Mouse (Mus musculus): Measurements from ENCODE around the gene C5ar2.

The C5ar2 gene

DNA sequence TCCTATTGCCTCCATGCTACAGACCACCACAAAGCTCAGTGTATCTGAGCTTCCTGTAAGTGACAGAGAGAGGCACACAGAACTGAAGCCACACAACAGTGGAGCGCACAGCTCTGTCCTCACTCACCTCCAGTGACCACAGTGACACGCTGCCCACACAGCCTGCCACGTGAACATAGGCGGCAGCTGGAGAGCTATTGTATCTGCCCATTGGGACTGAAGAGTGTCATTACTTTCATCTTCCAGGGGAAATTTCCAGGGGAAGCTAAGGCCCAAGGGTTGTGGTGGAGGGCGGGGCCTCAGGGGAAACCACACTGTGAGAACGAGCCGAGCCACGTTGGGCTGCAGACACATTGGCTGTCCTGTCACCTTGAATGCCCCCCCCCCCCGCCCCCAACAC, 39.2 kb downstream of the C5ar2 start:
- in situ Hi-C loops (cut with MboI; ENCODE audit: unreplicated experiment in 2 of 2): no loop called here

DNA sequence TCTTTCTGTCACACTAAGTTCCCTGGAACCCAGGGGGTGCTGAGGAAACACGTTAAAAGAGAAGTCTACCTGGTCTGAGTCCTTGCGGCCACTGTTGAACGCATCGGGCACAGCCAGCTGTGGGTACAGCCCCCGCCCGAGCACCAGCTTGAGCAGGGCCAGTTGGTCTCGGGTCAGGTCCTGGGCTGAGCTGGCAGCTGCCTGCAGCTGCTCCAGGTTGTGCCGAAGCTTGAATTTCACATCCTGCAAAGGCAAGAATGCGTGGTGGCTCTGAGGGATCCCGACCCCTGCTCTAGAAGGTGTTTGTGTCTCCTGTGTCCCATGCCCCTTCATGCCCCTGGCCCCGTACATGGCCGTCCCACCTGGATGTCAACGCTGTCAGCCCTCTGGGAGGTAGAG, 40.5 kb downstream of the C5ar2 start:
- in situ Hi-C loops (cut with MboI; ENCODE audit: unreplicated experiment in 2 of 2): no loop called here

DNA sequence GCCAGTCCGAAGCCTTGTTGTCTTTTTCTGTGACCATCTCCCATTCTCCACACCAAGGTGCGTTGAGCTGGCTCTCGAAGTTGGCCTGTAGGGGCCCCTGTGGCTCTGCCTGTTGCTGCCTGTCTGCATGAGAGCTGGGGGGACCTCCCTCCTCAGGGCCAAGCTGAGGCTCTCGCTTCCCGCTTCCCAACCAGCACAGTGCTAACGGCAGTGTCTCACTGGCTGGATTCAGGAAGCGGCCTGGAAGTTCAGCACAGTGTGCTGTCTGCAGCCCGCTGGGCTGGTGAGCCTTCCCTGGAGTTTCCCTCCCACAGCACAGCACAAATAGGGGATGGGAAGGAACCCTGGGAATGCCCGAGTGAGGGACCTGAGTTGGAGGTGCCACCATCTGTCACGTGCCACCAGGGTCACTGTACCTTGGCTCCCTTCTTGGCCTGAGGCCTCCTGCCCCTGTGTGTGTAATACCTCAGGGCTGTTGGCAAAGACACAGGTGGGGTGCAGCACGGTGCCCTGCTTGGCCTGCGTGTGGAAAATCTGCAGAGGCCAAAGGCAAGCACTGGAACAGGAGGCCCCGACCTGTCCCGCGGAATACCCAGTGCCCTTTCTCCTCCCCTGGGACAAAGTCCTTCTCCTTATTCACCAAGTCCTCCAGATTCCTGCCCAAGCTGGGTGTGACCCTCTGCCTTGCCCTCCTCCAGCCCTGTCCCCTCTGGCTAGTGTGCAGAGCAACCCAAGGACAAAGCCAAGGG, 41.0 kb downstream of the C5ar2 start:
- in situ Hi-C loops (cut with MboI; ENCODE audit: unreplicated experiment in 2 of 2): no loop called here

DNA sequence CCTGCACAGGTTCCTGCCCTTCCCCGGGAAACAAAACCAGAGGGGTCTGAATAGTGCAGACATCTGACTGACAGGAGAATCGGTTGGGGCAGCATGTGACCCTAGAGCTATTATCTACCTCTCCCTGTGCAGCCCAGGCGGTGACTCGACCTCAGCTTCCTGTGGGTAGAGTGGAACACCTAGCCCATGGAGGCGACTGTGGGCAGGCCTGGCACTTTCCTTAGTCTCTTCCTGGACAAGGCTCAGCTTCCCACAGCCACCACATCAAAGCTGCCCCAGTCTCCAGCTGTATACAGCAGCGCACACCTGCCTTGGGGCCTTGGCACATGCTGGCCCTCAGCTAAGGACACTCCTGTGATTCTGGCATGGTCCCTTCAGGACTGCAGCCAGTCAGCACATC, 42.8 kb downstream of the C5ar2 start:
- in situ Hi-C loops (cut with MboI; ENCODE audit: unreplicated experiment in 2 of 2): no loop called here

DNA sequence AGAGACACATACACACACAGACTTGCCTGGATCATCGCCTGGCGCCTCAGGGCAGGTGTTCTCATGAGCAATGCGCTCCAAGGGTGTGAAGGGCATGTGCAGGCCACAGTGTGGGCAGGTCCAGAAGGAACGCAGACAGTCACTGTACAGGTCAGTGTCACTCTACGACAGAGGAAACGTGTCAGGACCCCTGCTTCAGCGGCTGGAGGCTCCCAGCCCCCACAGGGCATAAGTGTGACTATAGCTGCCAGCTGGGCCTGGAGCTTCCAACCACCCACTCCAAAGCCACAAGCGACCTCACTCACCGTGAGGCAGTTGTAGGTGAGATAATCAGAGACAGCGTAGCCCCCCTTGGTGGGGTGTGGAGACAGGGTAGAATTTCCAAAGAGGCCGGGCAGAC, 45.4 kb downstream of the C5ar2 start:
- in situ Hi-C loops (cut with MboI; ENCODE audit: unreplicated experiment in 2 of 2): loop anchor here in 1 of 2 experiments (10.0 kb wide), 1 partner anchor 176 kb away; no protein-coding TSS in a partner anchor

DNA sequence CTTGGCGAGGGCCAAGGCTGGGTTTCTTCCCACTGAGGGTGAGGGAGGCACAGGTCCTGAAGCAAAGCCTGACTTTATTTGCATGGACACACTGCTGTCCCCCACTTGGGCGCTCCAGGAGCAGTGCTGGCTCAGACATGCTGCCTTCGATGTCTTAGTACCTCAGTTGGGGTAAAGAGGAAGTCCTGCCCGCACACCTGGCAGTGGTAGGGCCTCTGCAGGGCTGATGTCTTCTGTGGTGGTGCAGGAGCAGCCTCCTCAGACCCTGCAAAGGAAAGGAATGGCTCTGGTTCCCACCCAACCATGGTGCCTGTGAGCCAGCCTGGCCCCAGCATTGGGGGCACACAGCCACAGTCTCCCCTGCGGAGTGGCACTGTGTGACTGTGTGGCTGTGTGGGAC, 46.8 kb downstream of the C5ar2 start:
- in situ Hi-C loops (cut with MboI; ENCODE audit: unreplicated experiment in 2 of 2): loop anchor here in 1 of 2 experiments (10.0 kb wide), 1 partner anchor 178 kb away; no protein-coding TSS in a partner anchor

DNA sequence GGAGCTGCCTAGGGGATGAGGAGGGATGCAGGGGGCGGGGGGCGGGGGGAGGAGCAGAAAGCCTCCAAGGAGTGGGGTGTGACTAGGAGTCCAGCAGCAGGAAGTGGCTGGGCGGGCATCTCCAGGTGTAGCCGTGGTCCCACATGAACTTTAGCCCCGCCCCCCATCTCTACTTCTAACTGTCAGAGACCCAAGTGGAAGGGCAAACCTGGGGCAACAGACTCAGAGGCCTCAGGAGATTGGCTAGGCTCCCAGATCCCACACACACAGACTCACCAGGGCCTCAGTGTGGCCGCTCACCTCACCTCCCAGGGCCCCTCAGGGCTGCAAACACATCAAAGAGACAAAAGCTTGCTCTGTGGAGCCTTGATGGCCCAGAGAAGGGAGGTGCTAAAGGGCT, 47.3 kb downstream of the C5ar2 start:
- in situ Hi-C loops (cut with MboI; ENCODE audit: unreplicated experiment in 2 of 2): loop anchor here in 1 of 2 experiments (10.0 kb wide), 1 partner anchor 178 kb away; no protein-coding TSS in a partner anchor

DNA sequence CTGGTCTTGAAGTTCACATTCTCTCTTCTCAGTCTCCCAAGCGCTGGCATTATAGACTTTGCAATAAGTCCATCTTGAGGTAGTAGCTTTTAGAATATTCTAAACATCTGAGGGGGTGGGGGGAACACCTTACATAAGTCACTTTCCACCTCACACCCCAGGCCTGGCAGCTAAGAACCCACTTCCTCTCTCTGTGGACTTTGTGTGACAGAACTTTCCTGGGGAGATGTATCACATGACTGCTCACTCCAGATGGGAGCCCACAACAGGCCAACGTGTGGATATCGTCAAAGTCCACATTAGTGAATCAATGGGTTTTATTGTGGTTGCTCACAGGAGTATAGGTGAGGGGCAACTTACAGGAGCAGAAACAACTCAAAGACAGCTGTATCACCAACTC, 50.3 kb downstream of the C5ar2 start:
- in situ Hi-C loops (cut with MboI; ENCODE audit: unreplicated experiment in 2 of 2): loop anchor here (5.0 to 10.0 kb wide), 3 partner anchors 69 to 181 kb away; no protein-coding TSS in a partner anchor

DNA sequence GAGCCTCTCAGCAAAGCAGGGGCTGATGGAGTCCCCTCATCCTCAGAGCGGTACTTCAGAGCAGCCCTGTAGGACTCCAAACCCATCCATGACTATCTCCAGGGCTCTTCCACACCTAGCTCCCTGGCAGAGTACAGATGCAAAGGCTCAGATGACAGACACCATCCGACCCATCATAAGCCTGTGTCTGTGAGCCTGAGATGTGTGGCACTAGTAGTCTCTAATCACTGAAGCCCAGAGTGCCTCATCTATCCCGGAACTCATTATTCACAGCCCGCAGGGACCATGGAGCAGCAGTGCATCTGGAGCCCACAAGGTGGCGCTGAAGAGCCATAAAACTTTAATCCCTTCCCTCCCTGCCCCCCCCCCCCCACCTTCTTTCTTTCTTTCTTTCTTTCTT, 51.6 kb downstream of the C5ar2 start:
- in situ Hi-C loops (cut with MboI; ENCODE audit: unreplicated experiment in 2 of 2): loop anchor here (5.0 to 10.0 kb wide), 3 partner anchors 70 to 182 kb away; no protein-coding TSS in a partner anchor

DNA sequence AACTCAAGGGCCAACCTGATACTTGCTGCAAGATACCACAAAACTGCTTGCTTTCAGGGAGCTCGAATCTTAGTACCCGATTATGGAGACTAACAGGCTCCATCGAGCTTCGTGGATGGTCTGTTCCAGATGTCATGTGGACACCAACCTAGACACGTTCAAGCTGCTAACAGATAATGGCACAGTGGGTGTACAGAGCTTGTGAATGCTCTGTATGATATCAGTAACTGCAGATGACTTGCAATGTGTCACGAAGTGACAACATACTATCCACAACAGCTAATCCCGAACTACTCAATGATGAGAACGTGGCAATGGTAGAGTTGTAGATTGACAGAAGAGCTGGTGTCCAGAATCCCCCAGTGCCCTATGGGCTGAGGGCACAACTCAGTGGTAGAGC, 56.5 kb downstream of the C5ar2 start:
- in situ Hi-C loops (cut with MboI; ENCODE audit: unreplicated experiment in 2 of 2): no loop called here

Measured in v-Abl transformed pro-B cells (cell line).